Mouse (Mus musculus) urinary bladder, adult 2 months (tissue): ENCODE measurements around the gene Mettl15. TPM values are rescaled to one million over a fixed set of nuclear protein-coding genes. Genes with fewer than 3 reads are reported as not detected.

ENCODE experiments used
- DNase-seq: peaks from one replicate; pipeline ENCODE4 v3.0.0; 2022; ENCODE audit warnings: low spot score
- polyA plus RNA-seq: library from polyadenylated mRNA; depleted of rRNA; stranded (reverse); fragments of >200 nt; gene quantifications from 2 replicates; pipeline ENCODE4 v1.2.3, GENCODE M21; 2012; rRNA removed

The Mettl15 gene
- polyA plus RNA-seq, 1 experiment: 10.2 TPM

DNA sequence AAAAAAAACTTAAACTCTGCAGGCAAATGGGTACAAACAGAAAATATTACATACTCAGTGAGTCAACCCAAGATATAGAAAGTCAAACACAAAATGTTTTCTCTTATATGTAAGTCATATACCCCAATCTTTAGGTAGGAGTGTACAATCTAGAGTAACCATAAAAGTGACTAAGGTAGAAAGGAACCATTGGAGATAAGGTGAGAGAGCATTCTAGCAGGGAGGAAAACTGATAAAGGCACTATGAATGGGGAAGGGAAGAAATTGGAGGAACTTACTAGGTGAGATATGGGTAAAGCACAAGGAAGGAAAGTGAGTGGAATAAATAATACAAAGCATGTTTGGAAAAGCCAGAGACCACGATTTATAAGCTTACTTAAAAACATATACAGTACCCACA lies 122.0 kb downstream of the Mettl15 start:
- no peak for DNase-seq

DNA sequence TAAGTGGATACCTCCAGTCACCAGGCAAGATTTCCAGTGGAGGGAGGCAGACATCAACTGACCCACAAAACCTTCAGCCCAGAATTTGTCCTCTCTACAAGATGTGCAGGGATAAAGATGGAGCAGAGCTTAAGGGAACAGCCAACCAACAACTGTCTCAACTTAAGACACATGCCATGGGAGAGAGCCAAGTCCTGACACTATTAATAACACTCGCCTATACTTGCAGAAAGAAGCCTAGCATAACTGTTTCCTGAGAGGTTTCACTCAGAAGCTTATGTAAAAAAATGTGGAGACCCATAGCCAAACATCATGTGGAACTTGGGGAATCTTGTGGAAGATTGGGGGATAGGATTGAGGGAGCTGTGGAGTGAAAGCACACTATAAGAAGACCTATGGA lies 124.4 kb downstream of the Mettl15 start:
- DNase-seq: no peak

DNA sequence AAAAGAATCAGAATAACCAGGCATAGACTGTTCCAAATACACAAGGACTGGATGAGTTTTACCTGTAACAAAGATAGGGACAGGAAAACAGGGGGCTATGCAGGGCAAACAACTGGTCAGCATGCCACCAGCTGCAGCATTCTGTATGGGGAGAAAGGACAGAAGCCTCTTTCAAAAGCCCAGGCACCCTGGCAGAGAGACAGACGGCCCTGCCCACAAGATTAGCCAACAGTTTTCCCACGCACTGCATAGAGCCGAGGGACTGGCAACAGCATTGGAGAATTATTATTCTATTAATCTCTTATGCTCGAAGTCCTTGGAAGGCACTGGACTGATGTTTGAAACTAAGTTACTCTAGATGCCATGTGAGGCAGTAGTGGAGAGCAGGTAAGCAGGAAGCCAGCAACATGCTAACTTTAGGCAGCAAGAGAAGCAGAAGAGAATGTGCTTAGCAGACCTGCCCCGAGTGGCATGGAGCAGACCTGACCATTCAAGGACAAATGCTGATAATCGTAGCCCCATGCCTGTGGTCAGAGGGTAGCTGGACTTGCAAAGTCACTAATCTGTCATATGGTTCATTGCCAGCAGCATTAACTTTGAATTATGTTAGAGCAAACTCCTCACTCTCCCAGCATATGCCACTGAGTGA lies 127.0 kb downstream of the Mettl15 start:
- no peak for DNase-seq

DNA sequence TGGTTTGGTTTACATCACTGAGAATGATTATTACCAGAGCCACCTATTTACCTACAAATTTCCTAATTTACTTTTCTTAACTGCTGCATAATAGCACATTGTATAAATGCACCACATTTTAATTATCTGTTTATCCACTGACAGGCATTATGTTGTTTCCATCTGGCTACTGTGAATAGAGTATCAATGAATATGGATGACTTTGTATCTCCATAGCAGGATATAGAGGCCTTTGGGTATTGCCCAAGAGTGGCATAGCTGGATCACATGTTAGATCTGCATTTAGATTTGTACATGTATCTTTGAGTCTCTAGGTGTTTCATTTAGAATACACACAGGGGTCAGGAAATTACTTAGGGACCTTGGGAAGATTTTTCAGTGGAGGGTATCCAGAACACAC lies 133.3 kb downstream of the Mettl15 start:
- DNase-seq: no peak

DNA sequence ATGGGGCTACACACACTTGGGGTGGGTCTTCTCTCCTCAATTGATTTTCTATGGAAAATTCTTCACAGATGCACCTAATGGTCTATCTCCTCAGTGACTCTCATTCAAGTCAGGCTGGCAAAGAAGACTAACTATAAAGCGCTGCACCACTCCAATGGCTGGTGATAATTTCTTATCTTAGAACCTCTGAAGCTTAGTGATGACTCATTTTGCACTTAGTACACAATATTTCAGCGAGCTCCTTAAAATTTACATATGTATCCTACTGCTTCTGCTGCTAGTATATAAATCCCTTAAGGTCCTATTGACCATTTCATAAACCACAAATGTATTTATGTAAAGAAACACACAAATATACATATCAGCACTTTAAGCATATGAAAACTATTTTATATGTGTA lies 136.1 kb downstream of the Mettl15 start:
- no peak for DNase-seq

DNA sequence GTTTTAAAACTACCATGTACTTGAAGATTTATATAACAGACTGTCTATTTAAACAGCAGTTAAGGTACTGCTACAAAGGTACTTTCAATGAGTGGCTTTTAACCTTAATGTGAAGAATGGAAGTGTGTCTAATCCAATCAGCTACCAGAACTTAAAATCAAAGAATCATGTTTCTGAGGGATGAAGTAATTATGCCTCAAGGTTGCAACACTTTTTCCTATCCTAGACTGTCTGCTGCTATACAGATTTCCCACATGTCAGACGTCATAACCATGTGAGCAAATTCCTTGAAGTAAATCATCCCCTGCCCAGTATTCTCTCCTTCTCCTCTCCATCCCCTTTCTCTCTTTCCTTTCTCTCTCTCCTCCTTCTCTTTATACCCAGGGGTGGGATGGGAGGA lies 140.2 kb downstream of the Mettl15 start:
- no peak for DNase-seq

DNA sequence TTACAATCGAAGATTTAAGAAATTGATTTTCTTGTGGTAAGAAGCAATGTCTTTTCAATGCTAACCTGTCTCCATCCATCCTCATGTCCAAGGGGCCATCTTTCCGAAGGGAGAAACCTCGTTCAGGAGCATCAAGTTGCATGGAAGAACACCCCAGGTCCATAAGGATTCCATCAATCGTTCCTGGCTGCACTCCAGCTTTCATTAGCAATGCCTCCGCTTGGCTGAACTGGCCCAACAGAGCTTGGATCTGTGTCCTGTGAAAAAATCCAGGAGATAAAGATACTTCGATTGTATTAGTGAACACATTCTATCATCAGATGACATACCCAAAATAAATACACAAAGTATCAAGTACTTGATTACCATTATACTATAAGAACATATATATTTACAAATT lies 143.3 kb downstream of the Mettl15 start:
- no peak for DNase-seq

DNA sequence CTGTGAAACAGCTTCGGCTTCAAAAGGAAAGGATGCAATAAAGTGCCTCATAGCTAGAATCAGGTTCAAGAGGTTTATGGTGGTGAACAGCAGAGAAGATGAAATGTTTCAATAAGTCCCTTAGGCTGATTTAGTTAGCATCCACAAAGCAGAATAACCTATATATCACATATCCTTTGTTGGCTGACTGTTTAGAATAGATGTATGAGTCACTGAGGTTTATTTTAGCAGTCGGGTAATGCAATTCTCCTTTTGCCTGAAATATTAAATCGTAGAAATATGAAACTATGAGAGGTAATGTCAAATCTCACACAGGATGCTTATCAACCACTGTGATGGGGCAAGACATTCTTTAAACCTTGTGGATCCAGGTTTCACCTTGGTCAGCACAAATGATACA lies 149.8 kb downstream of the Mettl15 start:
- DNase-seq: no peak

DNA sequence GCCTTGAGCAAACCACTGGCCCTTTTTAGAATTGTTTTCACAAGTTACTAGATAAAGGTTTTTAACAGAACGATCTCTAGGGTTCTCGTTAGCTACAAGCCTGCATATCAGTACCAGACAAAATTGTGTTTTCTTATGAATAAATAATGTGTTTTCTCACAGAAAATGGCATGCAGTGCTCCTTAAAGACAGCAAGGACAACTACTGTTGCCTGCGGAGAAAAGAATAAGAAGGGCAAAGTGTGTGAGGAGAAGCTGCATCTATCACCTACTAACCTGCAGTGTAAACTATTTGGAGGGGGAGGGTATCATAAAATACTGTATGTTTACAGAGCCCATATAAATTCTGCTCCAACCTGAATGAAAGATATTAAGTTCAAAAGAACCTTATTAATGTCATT lies 150.6 kb downstream of the Mettl15 start:
- no peak for DNase-seq

DNA sequence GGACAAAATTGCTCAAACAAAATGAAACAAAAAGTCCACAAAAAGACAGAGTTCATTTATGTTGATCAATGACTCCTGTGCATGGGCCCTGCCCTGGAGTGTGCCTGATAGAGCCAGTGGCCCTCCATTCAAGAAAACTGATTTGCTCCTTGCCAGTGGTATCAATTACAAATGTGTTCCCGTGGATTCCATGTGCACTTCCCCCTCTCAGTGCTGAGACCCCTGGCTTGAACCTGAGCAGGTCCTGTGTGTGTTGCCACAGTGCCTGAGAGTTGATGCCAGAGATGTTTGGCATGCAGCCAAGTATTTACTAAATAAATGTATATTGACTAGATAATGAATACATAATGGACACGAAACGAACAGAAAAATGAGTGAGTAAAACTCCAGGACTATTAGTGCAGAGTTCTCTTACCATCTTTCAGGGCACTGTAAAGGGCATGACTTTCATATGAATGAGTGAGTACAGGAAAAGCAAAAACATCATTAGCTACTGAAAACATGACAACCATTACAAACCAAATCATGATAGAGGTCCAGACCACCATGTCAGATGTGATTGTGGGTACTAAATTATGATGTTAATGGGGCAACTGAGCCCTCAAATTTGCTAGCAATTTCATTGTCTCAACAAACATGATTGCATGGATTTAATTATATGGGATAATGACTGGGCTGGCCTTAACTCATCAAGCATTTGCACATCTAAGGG lies 174.6 kb downstream of the Mettl15 start:
- DNase-seq: no peak

DNA sequence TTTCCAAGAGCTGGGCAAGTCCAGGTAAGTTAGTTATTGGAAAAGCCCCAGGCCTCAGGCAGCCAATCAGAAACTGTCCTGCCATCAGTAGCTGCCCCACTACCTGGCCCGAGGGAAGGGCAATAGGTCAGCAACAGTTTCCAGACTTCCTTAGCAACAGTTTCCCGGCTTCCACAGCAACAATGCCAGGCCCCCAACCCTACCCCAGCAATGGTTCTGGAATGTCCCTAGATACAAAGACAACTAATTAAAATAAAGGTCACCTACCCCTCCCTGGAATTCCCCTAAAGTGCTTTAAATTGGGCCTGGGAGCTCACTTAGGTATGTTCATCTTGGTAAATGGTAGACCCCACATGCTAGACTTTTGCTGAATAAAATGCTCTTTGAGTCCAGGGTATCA lies 230.9 kb downstream of the Mettl15 start:
- DNase-seq: no peak

Other genes with a start within 250 kb of the Mettl15 start
- 1.1 and 1.3 TPM in 2 replicates for gene Kif18a, start within 50 bp of the Mettl15 start, polyA plus RNA-seq